Mouse (Mus musculus) spleen, postnatal 36 days (tissue): ENCODE data around the gene Tbc1d9.
A peak's percentile ranks its signal among the peaks of the same experiment; 100 is the strongest.
"Not testable (repeated sequence)": the region's sequence is repeated elsewhere in the genome, so short reads cannot be mapped to it uniquely, and the experiment has no call there.

Experiments used
- DNase-seq, 2 experiments: peaks; one replicate each; pipeline ENCODE4 v3.0.0; 2022; ENCODE audit warnings: low spot score in 2 of 2, mixed read lengths in 1 of 2

The Tbc1d9 gene

GRCm38 (mm10) chr8:83233099-83233498 lies 67.9 kb downstream of the Tbc1d9 start:
- no peak for DNase-seq

GRCm38 (mm10) chr8:83239341-83239740 lies 74.2 kb downstream of the Tbc1d9 start:
- no peak for DNase-seq

- DNase-seq, result no peak
These were observed 79.0 kb downstream of the Tbc1d9 start for GRCm38 (mm10) chr8:83244151-83244550.

- DNase-seq, result no peak
These were observed 85.7 kb downstream of the Tbc1d9 start for GRCm38 (mm10) chr8:83250858-83251257.

GRCm38 (mm10) chr8:83251362-83252246 lies 86.5 kb downstream of the Tbc1d9 start:
- no peak for DNase-seq

GRCm38 (mm10) chr8:83252791-83253190 lies 87.6 kb downstream of the Tbc1d9 start:
- no peak for DNase-seq

GRCm38 (mm10) chr8:83257631-83258030 lies 92.5 kb downstream of the Tbc1d9 start:
- DNase-seq, result no peak

GRCm38 (mm10) chr8:83260418-83261215 lies 95.5 kb downstream of the Tbc1d9 start:
- peak; percentile 37 to 39 for DNase-seq

GRCm38 (mm10) chr8:83271172-83271571 lies 106.0 kb downstream of the Tbc1d9 start:
- no peak for DNase-seq

GRCm38 (mm10) chr8:83272464-83272863 lies 107.3 kb downstream of the Tbc1d9 start:
- no peak for DNase-seq

GRCm38 (mm10) chr8:83274470-83274869 lies 109.3 kb downstream of the Tbc1d9 start:
- DNase-seq, result no peak

- DNase-seq, result no peak
These were observed 113.3 kb downstream of the Tbc1d9 start for GRCm38 (mm10) chr8:83278431-83278830.

GRCm38 (mm10) chr8:83285391-83285790 lies 120.2 kb downstream of the Tbc1d9 start:
- DNase-seq, result no peak

GRCm38 (mm10) chr8:83290176-83290575 lies 125.0 kb downstream of the Tbc1d9 start, which contains the start of gene Ucp1:
Gene Ucp1, plus strand, starts transcription at chr8:83290352.
- DNase-seq, result no peak

GRCm38 (mm10) chr8:83297375-83297774 lies 132.2 kb downstream of the Tbc1d9 start:
- DNase-seq, result no peak

GRCm38 (mm10) chr8:83300135-83300534 lies 135.0 kb downstream of the Tbc1d9 start:
- no peak for DNase-seq

- DNase-seq, result no peak
These were observed 139.8 kb downstream of the Tbc1d9 start for GRCm38 (mm10) chr8:83304946-83305345.

- DNase-seq, result no peak
These were observed 144.7 kb downstream of the Tbc1d9 start for GRCm38 (mm10) chr8:83309836-83310235.

GRCm38 (mm10) chr8:83315084-83315483 lies 149.9 kb downstream of the Tbc1d9 start:
- not testable (repeated sequence) for DNase-seq

- no peak for DNase-seq
These were observed 150.5 kb downstream of the Tbc1d9 start for GRCm38 (mm10) chr8:83315691-83316090.

GRCm38 (mm10) chr8:83320543-83320942 lies 155.4 kb downstream of the Tbc1d9 start:
- DNase-seq, result no peak

- no peak for DNase-seq
These were observed 157.2 kb downstream of the Tbc1d9 start for GRCm38 (mm10) chr8:83322374-83322773.
